Mouse (Mus musculus) embryonic facial prominence, embryonic 11.5 days (tissue): ENCODE data around the gene Bhlhe40. TPM values are rescaled to one million over a fixed set of nuclear protein-coding genes. Genes with fewer than 3 reads are reported as not detected.

ENCODE experiments used
- ATAC-seq: fragments of 200-750 bp; cut with Nextera tagmentation; replicated peaks from 2 replicates; pipeline ENCODE4 v1.8.0; 2017; ENCODE audit warnings: low read depth; ENCODE audit not compliant: insufficient number of reproducible peaks, low FRiP score, low TSS enrichment
- DNase-seq: peaks from one replicate; pipeline ENCODE4 v3.0.0-alpha.2; 2015; ENCODE audit warnings: low spot score
- H3K27ac ChIP-seq: fragments of 300-500 bp; sonication (generic); replicated peaks from 2 replicates; pipeline ENCODE4 v1.5.1; 2014; ENCODE audit warnings: mild to moderate bottlenecking, low read depth, low read length, control low read depth
- H3K27me3 ChIP-seq: fragments of 300-500 bp; sonication (generic); 2 replicates; pipeline ENCODE4 v1.6.1; 2014; ENCODE audit warnings: mild to moderate bottlenecking, low read length, moderate library complexity, mixed read lengths; ENCODE audit not compliant: control insufficient read depth, insufficient read depth
- H3K36me3 ChIP-seq: fragments of 300-500 bp; sonication (generic); replicated peaks from 2 replicates; pipeline ENCODE4 v1.6.1; 2014; ENCODE audit warnings: low read depth, mild to moderate bottlenecking, low read length, moderate library complexity, mixed read lengths; ENCODE audit not compliant: control insufficient read depth, insufficient read depth
- H3K4me1 ChIP-seq: fragments of 300-500 bp; sonication (generic); 2 replicates; pipeline ENCODE4 v1.6.1; 2014; ENCODE audit warnings: low read length, mixed read lengths; ENCODE audit not compliant: control insufficient read depth, insufficient read depth
- H3K4me2 ChIP-seq: fragments of 300-500 bp; sonication (generic); 2 replicates; pipeline ENCODE4 v1.6.1; 2014; ENCODE audit warnings: low read depth, mild to moderate bottlenecking, control low read depth, low read length, moderate library complexity
- H3K4me3 ChIP-seq: fragments of 300-500 bp; sonication (generic); 2 replicates; pipeline ENCODE4 v1.5.1; 2014; ENCODE audit warnings: low read depth, low read length, control low read depth
- H3K9ac ChIP-seq: fragments of 300-500 bp; sonication (generic); replicated peaks from 2 replicates; pipeline ENCODE4 v1.6.1; 2014; ENCODE audit warnings: mild to moderate bottlenecking, control low read depth, low read length
- H3K9me3 ChIP-seq: fragments of 300-500 bp; sonication (generic); replicated peaks from 2 replicates; pipeline ENCODE4 v1.6.1; 2016; ENCODE audit warnings: mild to moderate bottlenecking, low read length, inconsistent platforms, mixed read lengths; ENCODE audit not compliant: control insufficient read depth
- WGBS: fragments of 180-500 bp; shearing (Covaris S2); extraction: QIAGEN DNeasy Blood & Tissue Kit; methylation state at CpG from one replicate; pipeline ENCODE4 v1.1.7; 2014; 5-methylcytosine and 5-hydroxymethylcytosine counted together
- polyA plus RNA-seq: library from polyadenylated mRNA; unstranded; fragments of >200 nt; fragmentation: Nextera tagmentation; extraction: Ambion mirVana; gene quantifications from 2 replicates; pipeline ENCODE4 v1.2.1, GENCODE M21; 2014

Gene Bhlhe40
- polyA plus RNA-seq, 1 experiment from 2014 or later: 1.5 TPM

GRCm38 (mm10) chr6:108676783-108677340 lies 16.4 kb downstream of the Bhlhe40 start:
- Histone ChIP-seq H3K4me1 (no peaks in the 10 kb centered on the region), H3K9ac (no peak overlapping the region), H3K27me3 (no peaks in the 10 kb centered on the region), H3K9me3 (no peaks in the 10 kb centered on the region), H3K27ac (no peak overlapping the region), H3K4me2 (no peak overlapping the region), H3K4me3 (no peak overlapping the region), H3K36me3 (no peaks in the 10 kb centered on the region)
- DNase-seq (no peak), ATAC-seq (no peak)
- 89% methylated on average over 9 of the region's 9 CpGs for WGBS

GRCm38 (mm10) chr6:108677697-108678096 lies 17.3 kb downstream of the Bhlhe40 start:
- Histone ChIP-seq H3K9me3 (no peaks in the 10 kb centered on the region), H3K4me3 (no peak overlapping the region), H3K4me2 (no peak overlapping the region), H3K27ac (no peak overlapping the region), H3K9ac (no peak overlapping the region), H3K27me3 (no peaks in the 10 kb centered on the region), H3K4me1 (no peaks in the 10 kb centered on the region), H3K36me3 (no peaks in the 10 kb centered on the region)
- 83% methylated on average over 4 of the region's 4 CpGs for WGBS
- no peak; the same call in 1 of the 2 replicates for ATAC-seq
- DNase-seq: no peak

- no peaks in the 10 kb centered on the region for H3K36me3 ChIP-seq
- H3K27ac ChIP-seq: no peak overlapping the region
- ATAC-seq: no peak
- WGBS: 61% methylated on average over 5 of the region's 5 CpGs
- no peak overlapping the region for H3K9ac ChIP-seq
- no peak overlapping the region for H3K4me3 ChIP-seq
- H3K4me1 ChIP-seq: no peaks in the 10 kb centered on the region
- H3K9me3 ChIP-seq: no peaks in the 10 kb centered on the region
- no peaks in the 10 kb centered on the region for H3K27me3 ChIP-seq
- H3K4me2 ChIP-seq: no peak overlapping the region
- no peak for DNase-seq
Observed at GRCm38 (mm10) chr6:108678227-108678626, 17.8 kb downstream of the Bhlhe40 start.

GRCm38 (mm10) chr6:108680503-108680902 lies 20.1 kb downstream of the Bhlhe40 start:
- H3K9me3 ChIP-seq: no peaks in the 10 kb centered on the region
- 68% methylated on average over 7 of the region's 7 CpGs for WGBS

GRCm38 (mm10) chr6:108681084-108681483 lies 20.7 kb downstream of the Bhlhe40 start:
- no peak for DNase-seq
- no peak overlapping the region for H3K4me2 ChIP-seq
- no peaks in the 10 kb centered on the region for H3K4me1 ChIP-seq
- no peak overlapping the region for H3K27ac ChIP-seq
- H3K27me3 ChIP-seq: no peaks in the 10 kb centered on the region
- no peak overlapping the region for H3K9ac ChIP-seq
- no peaks in the 10 kb centered on the region for H3K9me3 ChIP-seq
- WGBS: 90% methylated on average over 4 of the region's 4 CpGs
- ATAC-seq: no peak
- H3K36me3 ChIP-seq: no peaks in the 10 kb centered on the region
- H3K4me3 ChIP-seq: no peak overlapping the region

More at GRCm38 (mm10) chr6:108680503-108680902, 20.1 kb downstream of the Bhlhe40 start:
- H3K27ac ChIP-seq: no peak overlapping the region
- DNase-seq (no peak), ATAC-seq (no peak)
- no peak overlapping the region for H3K4me3 ChIP-seq
- no peak overlapping the region for H3K9ac ChIP-seq
- H3K36me3 ChIP-seq: no peaks in the 10 kb centered on the region
- no peak overlapping the region for H3K4me2 ChIP-seq
- H3K27me3 ChIP-seq: no peaks in the 10 kb centered on the region
- no peaks in the 10 kb centered on the region for H3K4me1 ChIP-seq

GRCm38 (mm10) chr6:108683140-108683539 lies 22.7 kb downstream of the Bhlhe40 start:
- no peaks in the 10 kb centered on the region for H3K36me3 ChIP-seq
- no peak overlapping the region for H3K27ac ChIP-seq
- H3K4me3 ChIP-seq: no peak overlapping the region
- H3K4me1 ChIP-seq: no peaks in the 10 kb centered on the region
- H3K9ac ChIP-seq: no peak overlapping the region
- ATAC-seq (no peak), DNase-seq (no peak)
- no peaks in the 10 kb centered on the region for H3K27me3 ChIP-seq
- WGBS: 82% methylated on average over 1 of the region's 1 CpGs
- no peak overlapping the region for H3K4me2 ChIP-seq
- no peaks in the 10 kb centered on the region for H3K9me3 ChIP-seq

- DNase-seq (no peak), ATAC-seq (no peak)
- Histone ChIP-seq H3K9ac (no peak overlapping the region), H3K4me2 (no peak overlapping the region), H3K36me3 (no peaks in the 10 kb centered on the region), H3K9me3 (no peaks in the 10 kb centered on the region), H3K27me3 (no peaks in the 10 kb centered on the region), H3K4me3 (no peak overlapping the region), H3K4me1 (no peaks in the 10 kb centered on the region), H3K27ac (no peak overlapping the region)
- WGBS: 75% methylated on average over 5 of the region's 5 CpGs
Observed at GRCm38 (mm10) chr6:108684430-108684829, 24.0 kb downstream of the Bhlhe40 start.

- Histone ChIP-seq H3K4me2 (no peak overlapping the region), H3K4me3 (no peak overlapping the region), H3K27ac (no peak overlapping the region), H3K4me1 (no peaks in the 10 kb centered on the region), H3K9ac (no peak overlapping the region), H3K27me3 (no peaks in the 10 kb centered on the region), H3K9me3 (no peaks in the 10 kb centered on the region), H3K36me3 (no peaks in the 10 kb centered on the region)
- 67% methylated on average over 9 of the region's 9 CpGs for WGBS
- no peak for ATAC-seq
- no peak for DNase-seq
Observed at GRCm38 (mm10) chr6:108685758-108686355, 25.4 kb downstream of the Bhlhe40 start.
